Mouse (Mus musculus) heart, postnatal 14 days (tissue): ENCODE data around the gene Grik4. TPM values are rescaled to one million over a fixed set of nuclear protein-coding genes. Genes with fewer than 3 reads are reported as not detected.

ENCODE experiments used
- DNase-seq, 2 experiments: peaks; one replicate each; pipeline ENCODE4 v3.0.0; 2021 to 2022
- intact Hi-C: fragments of 180-260 bp; cut with DNase I; formaldehyde crosslinking; loops from one replicate; pipeline ENCODE4 v1.15.1; 2025
- total RNA-seq, 2 experiments: library from RNA; stranded (reverse); gene quantifications; 2 replicates each; pipeline ENCODE4 v1.2.3; 2021

The Grik4 gene
- total RNA-seq, 2 experiments from 2014 or later: not detected

- peak; percentile 12 to 29 for DNase-seq
- intact Hi-C loops: no loop called here
These were observed 241.8 kb downstream of the Grik4 start for GRCm38 (mm10) chr9:42702231-42703132.

- intact Hi-C loops: no loop called here
- no peak for DNase-seq
These were observed 242.6 kb downstream of the Grik4 start for GRCm38 (mm10) chr9:42701729-42702128.

- DNase-seq: no peak
- intact Hi-C loops: no loop called here
These were observed 251.3 kb downstream of the Grik4 start for GRCm38 (mm10) chr9:42693024-42693423.

- peak; percentile 44 to 63 for DNase-seq
- intact Hi-C loops: loop anchor here (1.0 kb wide), 1 partner anchor 256 kb away; the partner anchor contains the start of gene Grik4
These were observed 256.1 kb downstream of the Grik4 start for GRCm38 (mm10) chr9:42688143-42688542.

- no peak for DNase-seq
- intact Hi-C loops: no loop called here
These were observed 258.2 kb downstream of the Grik4 start for GRCm38 (mm10) chr9:42686104-42686503.

GRCm38 (mm10) chr9:42674017-42674412 lies 270.3 kb downstream of the Grik4 start:
- DNase-seq: no peak

GRCm38 (mm10) chr9:42673385-42674016 lies 270.8 kb downstream of the Grik4 start:
- intact Hi-C loops: no loop called here

More at GRCm38 (mm10) chr9:42674017-42674412, 270.3 kb downstream of the Grik4 start:
- intact Hi-C loops: no loop called here

GRCm38 (mm10) chr9:42672982-42673381 lies 271.3 kb downstream of the Grik4 start:
- DNase-seq: no peak
- intact Hi-C loops: no loop called here

More at GRCm38 (mm10) chr9:42673385-42674016, 270.8 kb downstream of the Grik4 start:
- no peak for DNase-seq

- no peak for DNase-seq
- intact Hi-C loops: no loop called here
These were observed 273.7 kb downstream of the Grik4 start for GRCm38 (mm10) chr9:42670619-42671018.

GRCm38 (mm10) chr9:42661481-42661880 lies 282.8 kb downstream of the Grik4 start:
- no peak for DNase-seq
- intact Hi-C loops: no loop called here

- intact Hi-C loops: no loop called here
- peak; percentile 27 to 56 for DNase-seq
These were observed 291.5 kb downstream of the Grik4 start for GRCm38 (mm10) chr9:42652756-42653155.

GRCm38 (mm10) chr9:42652309-42652708 lies 292.0 kb downstream of the Grik4 start:
- no peak for DNase-seq
- intact Hi-C loops: no loop called here

- no peak for DNase-seq
- intact Hi-C loops: no loop called here
These were observed 294.4 kb downstream of the Grik4 start for GRCm38 (mm10) chr9:42649872-42650271.

- intact Hi-C loops: no loop called here
- no peak for DNase-seq
These were observed 296.2 kb downstream of the Grik4 start for GRCm38 (mm10) chr9:42648051-42648450.

- intact Hi-C loops: no loop called here
- DNase-seq: no peak
These were observed 296.7 kb downstream of the Grik4 start for GRCm38 (mm10) chr9:42647596-42647995.

- no peak for DNase-seq
- intact Hi-C loops: no loop called here
These were observed 297.5 kb downstream of the Grik4 start for GRCm38 (mm10) chr9:42646821-42647220.

- intact Hi-C loops: no loop called here
- no peak for DNase-seq
These were observed 299.1 kb downstream of the Grik4 start for GRCm38 (mm10) chr9:42645161-42645560.

GRCm38 (mm10) chr9:42642821-42643220 lies 301.5 kb downstream of the Grik4 start:
- intact Hi-C loops: no loop called here
- no peak for DNase-seq

- DNase-seq: no peak
- intact Hi-C loops: no loop called here
These were observed 302.7 kb downstream of the Grik4 start for GRCm38 (mm10) chr9:42641550-42642117.

GRCm38 (mm10) chr9:42636446-42636845 lies 307.8 kb downstream of the Grik4 start:
- intact Hi-C loops: no loop called here
- no peak for DNase-seq

- intact Hi-C loops: no loop called here
- no peak for DNase-seq
These were observed 312.8 kb downstream of the Grik4 start for GRCm38 (mm10) chr9:42631479-42631878.
